Mouse (Mus musculus) stomach, postnatal 0 days (tissue): Measurements from ENCODE around the gene Ly6g6e. TPM values are rescaled to one million over a fixed set of nuclear protein-coding genes. Genes with fewer than 3 reads are reported as not detected.

ENCODE experiments used
- ATAC-seq: fragments of 200-750 bp; cut with Nextera tagmentation; 2 replicates; pipeline ENCODE4 v1.8.0; 2017; ENCODE audit not compliant: low FRiP score, low TSS enrichment
- DNase-seq: peaks from one replicate; pipeline ENCODE4 v3.0.0-alpha.2; 2016; ENCODE audit warnings: low spot score
- H3K27ac ChIP-seq: fragments of 300-500 bp; sonication (generic); replicated peaks from 2 replicates; pipeline ENCODE4 v1.5.1; 2014; ENCODE audit warnings: mild to moderate bottlenecking, control low read depth
- H3K27me3 ChIP-seq: fragments of 300-500 bp; sonication (generic); 2 replicates; pipeline ENCODE4 v1.6.1; 2014; ENCODE audit warnings: low read length; ENCODE audit not compliant: control insufficient read depth, insufficient read depth
- H3K36me3 ChIP-seq: fragments of 300-500 bp; sonication (generic); 2 replicates; pipeline ENCODE4 v1.6.1; 2014; ENCODE audit warnings: low read length, mixed read lengths; ENCODE audit not compliant: control insufficient read depth, insufficient read depth
- H3K4me1 ChIP-seq: fragments of 300-500 bp; sonication (generic); replicated peaks from 2 replicates; pipeline ENCODE4 v1.6.1; 2014; ENCODE audit warnings: antibody characterized with exemption; ENCODE audit not compliant: control insufficient read depth, insufficient read depth
- H3K4me2 ChIP-seq: fragments of 300-500 bp; sonication (generic); replicated peaks from 2 replicates; pipeline ENCODE4 v1.6.1; 2014; ENCODE audit warnings: low read depth, mild to moderate bottlenecking, control low read depth, moderate library complexity
- H3K4me3 ChIP-seq: fragments of 300-500 bp; sonication (generic); 2 replicates; pipeline ENCODE4 v1.5.1; 2014; ENCODE audit warnings: low read depth, low read length, control low read depth
- H3K9ac ChIP-seq: fragments of 300-500 bp; sonication (generic); 2 replicates; pipeline ENCODE4 v1.6.1; 2014; ENCODE audit warnings: mild to moderate bottlenecking, low read length, control low read depth, mixed read lengths
- H3K9me3 ChIP-seq: fragments of 300-500 bp; sonication (generic); 2 replicates; pipeline ENCODE4 v1.6.1; 2016; ENCODE audit warnings: low read length; ENCODE audit not compliant: control insufficient read depth
- CTCF ChIP-seq: IDR thresholded peaks from 2 replicates; pipeline ENCODE4 v1.5.1; 2016; ENCODE audit warnings: antibody characterized with exemption, low read depth, mild to moderate bottlenecking, moderate library complexity
- EP300 ChIP-seq: optimal IDR thresholded peaks from 2 replicates; pipeline ENCODE3; 2016; ENCODE audit warnings: antibody characterized with exemption
- WGBS: fragments of 180-500 bp; shearing (Covaris S2); extraction: QIAGEN DNeasy Blood & Tissue Kit; methylation state at CpG from one replicate; pipeline ENCODE4 v1.1.7; 2014; 5-methylcytosine and 5-hydroxymethylcytosine counted together
- polyA plus RNA-seq: library from polyadenylated mRNA; unstranded; fragments of >200 nt; fragmentation: Nextera tagmentation; extraction: Ambion mirVana; gene quantifications from 2 replicates; pipeline ENCODE4 v1.2.1, GENCODE M21; 2015

Gene Ly6g6e
- polyA plus RNA-seq, 1 experiment from 2014 or later: 109 TPM

DNA sequence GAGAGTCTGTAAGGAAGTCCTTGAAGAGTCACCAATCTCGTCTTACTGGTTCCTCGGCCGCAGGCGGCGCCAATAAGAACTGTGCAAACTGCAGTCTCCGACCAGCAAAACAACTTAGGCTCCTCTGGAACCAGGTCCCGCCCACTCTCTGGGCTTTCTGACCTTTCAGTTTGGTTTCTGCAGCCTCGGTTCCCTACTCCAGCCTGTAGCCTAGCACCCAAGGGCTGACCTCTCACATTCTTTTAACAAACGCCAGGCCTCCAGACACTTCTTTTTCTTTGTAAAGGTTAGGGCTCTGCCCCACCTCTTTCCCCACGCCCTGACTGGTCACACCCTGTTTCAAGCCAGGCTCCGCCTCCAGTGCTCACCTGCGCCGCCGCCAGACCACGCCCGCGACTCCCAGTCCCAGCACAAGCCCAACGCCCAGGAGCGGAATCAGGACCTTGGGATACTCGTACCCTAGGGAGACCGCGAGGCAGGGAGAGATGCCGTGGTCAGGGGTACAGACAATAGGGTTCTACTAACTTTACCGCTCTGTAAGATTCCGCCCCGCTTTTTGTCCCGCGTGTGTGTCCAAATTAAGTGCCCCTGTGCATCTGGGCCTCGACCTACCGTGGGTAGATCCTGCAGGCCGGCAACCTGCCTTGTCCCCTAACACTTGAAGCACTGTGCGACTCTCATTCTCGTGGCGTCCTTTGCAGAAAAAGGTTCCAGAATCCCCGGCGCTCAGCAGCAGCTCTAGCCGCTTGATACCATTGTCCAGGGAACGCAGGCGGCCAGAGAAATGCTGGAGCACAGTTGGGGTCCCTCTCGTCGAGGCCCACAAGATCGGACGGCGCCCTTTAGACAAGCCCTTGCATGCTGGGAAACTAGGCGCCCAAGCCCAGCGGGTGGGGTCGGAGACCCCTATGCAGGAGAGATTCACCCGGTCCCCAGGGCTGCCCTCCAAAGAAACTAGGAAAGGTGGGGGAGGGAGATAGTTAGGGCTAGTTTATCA, 11.5 kb upstream of the Ly6g6e start, which contains the start of gene Ly6g6c:
Ly6g6c (plus strand) TSS at position 438 of the 997 bp plus-strand sequence.
- Histone ChIP-seq H3K27ac (peak within 1 kb of the TSS; percentile 87), H3K4me3 (peak within 1 kb of the TSS; percentile 41), H3K9ac (peak within 1 kb of the TSS; percentile 38), H3K4me1 (0 out of 2 replicates have a peak, but pooled peaks cover 2% of the 10 kb centered on the region), H3K4me2 (peak within 1 kb of the TSS; percentile 63), H3K9me3 (no peaks in the 10 kb centered on the region), H3K27me3 (no peaks in the 10 kb centered on the region), H3K36me3 (peaks cover 7% of the 10 kb centered on the region; the same call in 1 of the 2 replicates)
- 5% methylated on average over 47 of the region's 48 CpGs for WGBS
- DNase-seq (peak; percentile 93), ATAC-seq (peak; percentile 90)
- peak; percentile 26 for TF ChIP-seq EP300
- peak; percentile 43 for TF ChIP-seq CTCF

GRCm38 (mm10) chr17:35066084-35066483, 10.6 kb upstream of the Ly6g6e start, which contains the start of gene Mpig6b:
Gene Mpig6b (minus strand): TSS chr17:35066184.
- Histone ChIP-seq H3K9ac (peak within 1 kb of the TSS; percentile 38), H3K27ac (peak within 1 kb of the TSS; percentile 87), H3K4me3 (peak within 1 kb of the TSS; percentile 41), H3K36me3 (peaks cover 3% of the 10 kb centered on the region; the same call in 1 of the 2 replicates), H3K9me3 (no peaks in the 10 kb centered on the region), H3K4me2 (peak within 1 kb of the TSS; percentile 63), H3K27me3 (no peaks in the 10 kb centered on the region), H3K4me1 (0 out of 2 replicates have a peak, but pooled peaks cover 2% of the 10 kb centered on the region)
- ATAC-seq (no peak), DNase-seq (no peak)
- 69% methylated on average over 10 of the region's 10 CpGs for WGBS
- no peak for TF ChIP-seq CTCF
- no peak for TF ChIP-seq EP300

DNA sequence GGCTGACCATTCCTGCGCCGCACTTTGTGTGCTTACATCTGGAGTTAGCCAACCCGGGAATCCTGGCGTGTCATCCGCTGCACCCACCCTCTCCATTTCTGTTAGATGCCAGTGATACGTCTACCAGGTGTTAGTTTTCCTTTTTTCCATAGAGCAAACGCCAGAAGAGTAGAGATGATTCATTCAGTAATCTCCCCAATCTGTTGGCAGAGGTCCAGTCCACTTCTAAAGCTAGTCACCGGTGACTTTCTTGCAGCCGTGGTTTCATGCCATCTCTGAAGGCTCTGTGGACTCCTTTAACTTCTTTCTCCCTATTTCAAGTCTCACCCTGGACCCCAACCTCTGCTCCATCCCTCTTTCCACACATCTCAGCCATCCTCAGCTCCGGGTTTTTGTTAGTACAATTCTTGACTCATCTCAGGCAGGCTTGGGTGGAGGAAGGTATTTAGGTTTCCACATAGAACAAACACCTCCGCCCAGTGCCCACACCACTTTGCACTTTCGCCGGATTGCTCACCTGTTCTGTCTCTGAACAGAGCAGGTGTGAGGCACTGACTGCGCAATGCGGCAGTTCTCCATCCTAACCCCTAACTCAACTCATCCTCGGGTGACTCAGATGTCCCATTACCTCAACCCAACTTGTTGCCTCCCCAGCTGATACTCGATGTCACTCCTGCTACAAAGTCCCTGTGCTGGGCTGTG, 8.3 kb upstream of the Ly6g6e start:
- Histone ChIP-seq H3K4me2 (no peak overlapping the region), H3K27ac (peak overlapping the region; percentile 71), H3K4me3 (peak overlapping the region; percentile 6; the same call in 1 of the 2 replicates), H3K27me3 (no peaks in the 10 kb centered on the region), H3K9me3 (no peaks in the 10 kb centered on the region), H3K36me3 (no peaks in the 10 kb centered on the region), H3K9ac (no peak overlapping the region), H3K4me1 (0 out of 2 replicates have a peak, but pooled peaks cover 2% of the 10 kb centered on the region)
- TF ChIP-seq EP300: no peak
- 44% methylated on average over 17 of the region's 17 CpGs for WGBS
- DNase-seq: peak; percentile 66
- ATAC-seq: peak; percentile 54

DNA sequence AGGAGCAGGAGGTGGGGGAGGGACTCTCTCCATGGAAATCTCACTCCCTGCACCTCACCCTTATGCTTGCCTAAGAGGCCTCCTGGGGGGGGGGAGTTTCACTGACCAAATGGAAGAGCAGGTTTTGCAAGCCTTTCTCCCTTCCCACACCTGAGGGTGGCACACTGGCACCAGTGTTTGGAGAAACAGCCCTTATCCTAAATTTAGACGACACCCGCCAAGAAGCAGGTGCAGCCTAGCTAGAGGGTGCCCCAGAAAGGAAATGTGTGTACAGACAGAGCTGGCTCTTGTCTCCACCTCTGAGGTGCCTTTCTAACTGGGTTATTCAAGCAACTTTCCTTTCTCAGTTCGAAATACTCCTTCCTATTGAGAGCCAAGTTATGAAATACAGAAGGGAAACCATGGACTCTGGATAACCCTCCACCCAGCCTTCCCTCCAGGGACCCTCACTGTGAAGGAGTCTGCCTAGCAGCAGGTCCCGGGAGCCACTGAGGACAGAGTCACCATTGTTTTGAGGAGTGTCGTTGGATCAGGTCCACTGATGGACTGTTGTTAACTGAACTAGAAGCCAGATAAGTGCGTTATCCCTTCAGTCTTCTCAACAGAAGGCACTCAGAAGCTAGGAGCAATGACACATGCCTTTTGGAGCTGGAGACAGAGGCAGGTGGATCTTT, 6.0 kb upstream of the Ly6g6e start:
- Histone ChIP-seq H3K4me3 (no peak overlapping the region), H3K9ac (no peak overlapping the region), H3K27me3 (no peaks in the 10 kb centered on the region), H3K27ac (peak overlapping the region; percentile 49; the same call in 1 of the 2 replicates), H3K9me3 (no peaks in the 10 kb centered on the region), H3K36me3 (no peaks in the 10 kb centered on the region), H3K4me1 (no peaks in the 10 kb centered on the region), H3K4me2 (no peak overlapping the region)
- no peak for ATAC-seq
- DNase-seq: peak; percentile 68
- TF ChIP-seq EP300 (no peak), CTCF (peak; percentile 47)
- 30% methylated on average over 6 of the region's 6 CpGs for WGBS

GRCm38 (mm10) chr17:35071454-35071853, 5.2 kb upstream of the Ly6g6e start:
- no peaks in the 10 kb centered on the region for H3K9me3 ChIP-seq
- ATAC-seq (no peak), DNase-seq (no peak)
- TF ChIP-seq CTCF: no peak
- TF ChIP-seq EP300: no peak
- no peak overlapping the region for H3K4me3 ChIP-seq
- no peaks in the 10 kb centered on the region for H3K4me1 ChIP-seq
- 74% methylated on average over 9 of the region's 9 CpGs for WGBS
- no peak overlapping the region for H3K9ac ChIP-seq
- no peaks in the 10 kb centered on the region for H3K27me3 ChIP-seq
- no peaks in the 10 kb centered on the region for H3K36me3 ChIP-seq
- no peak overlapping the region; the same call in 1 of the 2 replicates for H3K27ac ChIP-seq
- H3K4me2 ChIP-seq: no peak overlapping the region
